Mouse (Mus musculus) ES-Bruce4 (cell line): ENCODE results near the gene Pdzd2. TPM values are rescaled to one million over a fixed set of nuclear protein-coding genes. Genes with fewer than 3 reads are reported as not detected.
A peak's percentile ranks its signal among the peaks of the same experiment; 100 is the strongest.

Source experiments
- H3K27ac ChIP-seq: 2 replicates; pipeline ENCODE4 v1.5.1; 2012; ENCODE audit warnings: low read length, inconsistent platforms; ENCODE audit not compliant: insufficient read depth
- H3K27me3 ChIP-seq: 2 replicates; pipeline ENCODE4 v1.6.1; 2012; ENCODE audit warnings: mild to moderate bottlenecking, low read length, inconsistent platforms; ENCODE audit not compliant: control insufficient read depth, poor library complexity, insufficient read depth, severe bottlenecking
- H3K36me3 ChIP-seq: 2 replicates; pipeline ENCODE4 v1.6.1; 2012; ENCODE audit warnings: inconsistent platforms, mild to moderate bottlenecking, low read length, moderate library complexity; ENCODE audit not compliant: control insufficient read depth, poor library complexity, insufficient read depth, severe bottlenecking
- H3K4me1 ChIP-seq: one replicate; pipeline ENCODE4 v1.8.1; 2011; ENCODE audit warnings: low read length; ENCODE audit not compliant: control insufficient read depth, insufficient read depth
- H3K4me3 ChIP-seq: 2 replicates; pipeline ENCODE4 v1.5.1; 2011; ENCODE audit warnings: low read depth, mild to moderate bottlenecking, low read length
- H3K9ac ChIP-seq: 2 replicates; pipeline ENCODE4 v1.6.1; 2012; ENCODE audit warnings: low read depth, mild to moderate bottlenecking, inconsistent platforms; ENCODE audit not compliant: poor library complexity, severe bottlenecking
- H3K9me3 ChIP-seq: replicated peaks from 2 replicates; pipeline ENCODE4 v1.6.1; 2012; ENCODE audit warnings: mild to moderate bottlenecking, low read length, inconsistent platforms; ENCODE audit not compliant: control insufficient read depth, poor library complexity, insufficient read depth, severe bottlenecking
- CTCF ChIP-seq: IDR thresholded peaks from one replicate; pipeline ENCODE4 v1.8.1; 2011; ENCODE audit warnings: low read depth, low read length
- EP300 ChIP-seq: IDR thresholded peaks from 2 replicates; pipeline ENCODE4 v1.6.1; 2011; ENCODE audit warnings: low read depth, low read length; ENCODE audit not compliant: insufficient read depth
- POLR2A ChIP-seq: IDR thresholded peaks from one replicate; pipeline ENCODE4 v1.8.1; 2011; ENCODE audit warnings: low read length; ENCODE audit not compliant: insufficient read depth
- polyA plus RNA-seq: library from polyadenylated mRNA; stranded (reverse); fragments of >200 nt; gene quantifications from 2 replicates; pipeline ENCODE4 v1.2.4, GENCODE M21; 2011; ENCODE audit warnings: low read depth; ENCODE audit not compliant: missing spikeins, insufficient read depth, insufficient read length

The Pdzd2 gene
- polyA plus RNA-seq, 1 experiment: 7.3 TPM

DNA sequence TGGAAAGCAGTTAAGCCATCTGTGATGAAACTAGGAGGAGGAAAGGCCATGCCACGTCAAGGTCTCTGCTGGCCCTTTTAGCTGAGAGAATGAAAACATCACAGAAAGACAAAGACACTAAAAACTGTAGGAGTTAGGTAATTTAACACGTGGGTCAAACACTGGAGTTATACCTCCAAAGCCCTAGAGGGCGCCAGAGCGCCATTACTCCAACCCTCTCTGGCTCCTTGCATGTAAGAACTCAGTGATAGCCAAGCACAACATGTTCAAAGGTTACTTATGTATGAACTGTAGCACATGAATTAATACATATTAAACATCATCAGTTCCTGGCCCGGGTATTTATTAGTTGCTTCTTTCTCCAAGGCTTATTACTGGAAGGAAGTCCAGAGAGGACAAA, 359.2 kb downstream of the Pdzd2 start:
- Histone ChIP-seq H3K27ac (no peak overlapping the region), H3K4me3 (no peak overlapping the region), H3K9me3 (no peaks in the 10 kb centered on the region), H3K27me3 (no peaks in the 10 kb centered on the region), H3K4me1 (no peaks in the 10 kb centered on the region), H3K36me3 (no peaks in the 10 kb centered on the region), H3K9ac (no peak overlapping the region)
- TF ChIP-seq POLR2A (no peak), CTCF (peak; percentile 60)

DNA sequence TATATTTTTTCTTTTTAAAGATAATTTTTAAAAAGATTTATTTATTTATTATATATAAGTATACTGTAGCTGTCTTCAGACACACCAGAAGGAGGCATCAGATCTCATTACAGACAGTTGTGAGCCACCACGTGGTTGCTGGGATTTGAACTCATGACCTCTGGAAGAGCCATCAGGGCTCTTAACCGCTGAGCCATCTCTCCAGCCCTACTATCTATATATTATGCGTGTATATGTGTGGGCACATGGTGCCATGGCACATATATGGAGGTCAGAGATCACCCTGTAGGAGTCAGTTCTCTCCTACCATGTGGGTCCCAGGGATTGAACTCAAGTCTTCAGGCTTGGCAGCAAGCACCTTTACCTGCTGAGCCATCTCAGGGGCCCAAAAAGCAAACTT, 359.7 kb downstream of the Pdzd2 start:
- Histone ChIP-seq H3K4me1 (no peaks in the 10 kb centered on the region), H3K27ac (no peak overlapping the region), H3K4me3 (no peak overlapping the region), H3K36me3 (no peaks in the 10 kb centered on the region), H3K27me3 (no peaks in the 10 kb centered on the region), H3K9ac (no peak overlapping the region), H3K9me3 (no peaks in the 10 kb centered on the region)
- TF ChIP-seq CTCF (no peak), POLR2A (no peak), EP300 (no peak)

DNA sequence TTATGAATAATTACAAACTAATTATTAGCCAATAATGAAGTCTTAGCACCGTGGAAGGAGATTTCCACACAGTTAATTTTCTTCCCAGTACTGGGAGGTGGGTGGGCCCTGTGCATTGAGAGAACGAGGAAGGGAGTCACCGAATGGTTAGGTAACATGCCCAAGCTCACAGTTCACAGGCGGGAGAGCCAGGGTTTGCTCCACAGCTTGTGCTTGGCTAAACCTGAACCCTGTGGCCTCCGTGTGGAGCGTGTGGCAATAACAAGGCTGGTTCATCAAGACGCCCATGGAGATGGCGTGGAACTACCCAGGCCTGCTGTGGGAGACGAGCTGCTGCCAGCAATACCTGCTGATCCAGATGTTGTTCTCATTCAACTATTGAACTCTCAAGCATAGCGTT, 361.9 kb downstream of the Pdzd2 start:
- H3K9me3 ChIP-seq: no peaks in the 10 kb centered on the region
- no peak overlapping the region for H3K27ac ChIP-seq
- no peak overlapping the region for H3K9ac ChIP-seq
- H3K4me3 ChIP-seq: no peak overlapping the region
- no peaks in the 10 kb centered on the region for H3K27me3 ChIP-seq
- TF ChIP-seq CTCF: no peak
- no peaks in the 10 kb centered on the region for H3K4me1 ChIP-seq
- H3K36me3 ChIP-seq: no peaks in the 10 kb centered on the region

DNA sequence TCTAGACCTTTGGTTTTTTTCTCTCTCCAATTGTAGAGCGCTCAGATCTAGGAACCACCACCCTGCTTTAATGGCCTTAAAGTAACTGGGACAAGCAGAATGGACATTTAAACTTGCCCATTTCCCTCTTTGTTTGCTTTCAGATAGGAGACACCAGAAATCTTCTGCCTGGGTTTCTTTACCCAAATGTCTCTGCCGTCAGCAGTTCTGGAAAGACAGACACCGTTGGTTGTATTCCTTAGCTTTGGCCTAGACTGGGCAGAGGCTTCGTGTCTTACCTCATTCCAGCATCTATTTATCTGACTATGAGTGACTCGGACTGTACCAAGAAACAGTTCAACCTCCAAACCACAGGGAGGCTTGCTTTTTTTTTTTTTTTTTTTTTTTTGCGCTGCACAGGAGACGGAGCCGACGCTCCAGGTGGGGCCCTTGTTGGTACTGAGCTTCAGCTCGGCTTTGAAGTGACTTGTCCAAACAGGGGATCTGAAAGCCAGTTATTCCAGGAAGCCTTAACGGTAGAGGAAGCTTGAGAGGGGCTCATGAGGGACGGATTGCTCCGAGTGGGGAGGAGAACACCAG, 363.1 kb downstream of the Pdzd2 start:
- TF ChIP-seq EP300: no peak
- no peak for TF ChIP-seq CTCF
- TF ChIP-seq POLR2A: no peak
- H3K27me3 ChIP-seq: no peaks in the 10 kb centered on the region
- no peaks in the 10 kb centered on the region for H3K36me3 ChIP-seq
- no peaks in the 10 kb centered on the region for H3K9me3 ChIP-seq
- H3K9ac ChIP-seq: no peak overlapping the region
- H3K4me1 ChIP-seq: no peaks in the 10 kb centered on the region
- no peak overlapping the region for H3K4me3 ChIP-seq
- H3K27ac ChIP-seq: no peak overlapping the region

DNA sequence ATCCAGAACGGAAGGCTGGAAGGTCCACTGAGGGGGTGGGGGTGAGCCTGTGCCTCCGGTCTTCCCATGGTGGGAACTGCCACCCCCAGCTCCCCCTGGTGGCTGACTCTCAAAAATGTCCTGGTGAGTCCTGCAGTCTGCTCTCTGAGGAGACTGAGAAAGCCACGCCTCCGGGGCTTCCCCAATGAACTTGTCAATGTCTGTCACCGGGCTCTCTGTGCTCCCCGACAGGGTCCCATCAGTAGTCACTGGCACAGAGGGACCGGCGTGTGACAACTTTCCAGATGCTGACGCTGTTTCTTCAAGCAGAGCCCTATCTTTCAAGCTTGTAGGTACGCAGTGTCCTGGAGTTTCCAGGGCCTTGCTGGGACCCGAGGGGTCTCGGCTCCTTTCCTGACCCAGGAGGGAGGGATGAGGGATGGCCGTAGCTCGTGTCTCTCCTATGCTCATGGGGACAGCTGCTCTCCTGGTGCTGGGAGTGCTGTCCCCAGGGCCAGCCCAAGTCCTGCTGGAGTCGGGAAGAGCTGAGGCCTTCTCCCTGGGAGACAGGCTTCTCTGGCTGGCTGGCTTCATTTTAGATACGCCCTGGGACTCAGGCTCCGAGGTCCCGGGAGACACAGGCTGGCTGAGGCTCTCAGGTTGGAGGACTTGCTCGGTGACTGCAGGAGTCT, 363.9 kb downstream of the Pdzd2 start:
- peak overlapping the region; percentile 20; the same call in 1 of the 2 replicates for H3K9ac ChIP-seq
- peak overlapping the region; percentile 56 for H3K4me3 ChIP-seq
- no peak overlapping the region for H3K27ac ChIP-seq
- no peaks in the 10 kb centered on the region for H3K27me3 ChIP-seq
- TF ChIP-seq CTCF (peak; percentile 77), EP300 (no peak), POLR2A (no peak)
- H3K4me1 ChIP-seq: no peaks in the 10 kb centered on the region
- H3K9me3 ChIP-seq: no peaks in the 10 kb centered on the region
- no peaks in the 10 kb centered on the region for H3K36me3 ChIP-seq

DNA sequence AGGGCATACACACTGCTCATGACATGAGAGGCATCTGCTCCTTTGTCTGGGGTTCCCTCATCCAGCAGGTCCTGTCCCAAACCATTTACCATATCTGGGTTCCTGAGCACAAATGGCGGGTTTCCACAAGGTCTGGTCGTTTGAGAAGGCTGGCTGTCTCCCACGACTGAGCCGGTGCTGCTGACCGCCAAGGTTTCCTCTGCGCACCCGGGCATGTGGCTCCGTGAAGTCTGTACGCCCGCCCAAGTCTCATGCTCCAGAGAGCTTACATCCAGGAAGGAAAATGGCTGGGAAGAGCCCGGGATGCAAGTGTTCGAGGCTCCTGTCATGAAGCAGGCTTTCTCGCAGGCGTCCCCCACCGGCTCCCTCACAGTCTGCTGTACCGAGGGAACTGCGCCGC, 364.8 kb downstream of the Pdzd2 start:
- Histone ChIP-seq H3K4me1 (no peaks in the 10 kb centered on the region), H3K4me3 (peak overlapping the region; percentile 56), H3K27me3 (no peaks in the 10 kb centered on the region), H3K9ac (peak overlapping the region; percentile 20; the same call in 1 of the 2 replicates), H3K9me3 (no peaks in the 10 kb centered on the region), H3K36me3 (no peaks in the 10 kb centered on the region), H3K27ac (no peak overlapping the region)
- TF ChIP-seq CTCF: no peak
- no peak for TF ChIP-seq EP300
- no peak for TF ChIP-seq POLR2A
